Mouse (Mus musculus) cortical plate, adult 2 months (tissue): ENCODE data around the gene Arrdc1.

ENCODE experiments used
- CTCF ChIP-seq: fragments of 200-500 bp; IDR thresholded peaks from 2 replicates; pipeline ENCODE4 v1.5.1; 2011; ENCODE audit warnings: mild to moderate bottlenecking, control low read depth, low read length; ENCODE audit not compliant: insufficient read depth; ENCODE audit errors: extremely low read depth
- POLR2A ChIP-seq: fragments of 200-500 bp; IDR thresholded peaks from 2 replicates; pipeline ENCODE4 v1.6.1; 2011; ENCODE audit warnings: mild to moderate bottlenecking, low read length, control low read depth; ENCODE audit not compliant: insufficient read depth; ENCODE audit errors: extremely low read depth

DNA sequence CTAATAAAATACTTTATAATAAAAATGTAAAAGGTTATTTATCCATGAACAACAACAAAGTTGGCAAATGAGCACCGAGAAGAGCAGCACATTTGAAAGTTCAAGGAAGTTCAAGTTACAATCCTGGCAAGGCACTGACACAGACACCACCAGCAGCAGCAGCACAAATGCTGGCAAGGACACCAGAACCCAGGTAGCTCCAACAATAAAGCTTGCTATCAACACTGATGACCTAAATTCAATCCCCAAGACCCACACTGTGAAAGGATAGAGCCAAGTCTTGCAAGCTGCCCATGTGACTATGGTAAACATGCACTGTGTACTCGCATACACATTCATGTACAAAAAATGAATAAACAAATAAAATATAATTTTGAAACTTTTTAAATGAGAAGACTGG is 54.4 kb downstream of the Arrdc1 start:
- TF ChIP-seq CTCF (no peak), POLR2A (no peak)
